Mouse (Mus musculus) naive thymus-derived CD4-positive, alpha-beta T cell, adult 5 months (primary cell): ENCODE data around the gene Olfr295. TPM values are rescaled to one million over a fixed set of nuclear protein-coding genes. Genes with fewer than 3 reads are reported as not detected.

Source experiments
- polyA plus RNA-seq: library from polyadenylated mRNA; unstranded; fragments of 100-300 nt; shearing (Covaris generic); gene quantifications from one replicate; pipeline ENCODE4 v1.2.1, GENCODE M21; 2017

The Olfr295 gene
- 0.06 TPM for polyA plus RNA-seq

DNA sequence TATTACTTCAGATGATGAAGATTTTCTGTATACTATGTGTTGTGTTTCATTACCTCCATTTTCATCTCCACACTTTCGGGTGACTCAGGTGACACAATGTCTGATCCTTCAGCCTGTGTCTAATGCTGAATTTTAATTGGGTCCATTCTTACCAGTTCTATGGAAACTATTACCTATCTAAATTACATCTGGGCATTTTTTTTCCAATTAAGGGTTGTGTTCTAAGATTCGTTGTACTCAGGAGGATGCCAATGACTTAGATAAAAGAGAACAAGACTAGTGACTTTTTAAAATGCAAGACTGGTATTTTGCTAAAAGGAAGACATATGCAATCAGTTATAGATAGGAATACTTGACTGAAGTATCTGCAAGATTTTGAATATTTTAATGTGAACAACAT, at the start of gene Olfr295:
TSS of gene Olfr295 (plus strand) at position 301 of the 400 bp plus-strand sequence.

GRCm38 (mm10) chr7:86616543-86616942, 32.9 kb downstream of the Olfr295 start, which contains the start of gene Olfr294:
Olfr294 (minus strand) TSS chr7:86616643.

Other genes with a start within 250 kb of the Olfr295 start
- gene Olfr307, start 246.3 kb upstream of the Olfr295 start, polyA plus RNA-seq: not detected
- gene Olfr305, start 216.9 kb upstream of the Olfr295 start, polyA plus RNA-seq: not detected
- not detected for gene Olfr304, start 197.2 kb upstream of the Olfr295 start, polyA plus RNA-seq
- gene Olfr303, start 186.1 kb upstream of the Olfr295 start, polyA plus RNA-seq: not detected
- gene Olfr301, start 180.0 kb upstream of the Olfr295 start, polyA plus RNA-seq: not detected
- not detected for gene Olfr299, start 123.9 kb upstream of the Olfr295 start, polyA plus RNA-seq
- gene Olfr298, start 91.4 kb upstream of the Olfr295 start, polyA plus RNA-seq: not detected
- not detected for gene Olfr297, start 63.9 kb upstream of the Olfr295 start, polyA plus RNA-seq
- gene Olfr294, start 32.8 kb downstream of the Olfr295 start, polyA plus RNA-seq: not detected
- not detected for gene Olfr293, start 65.2 kb downstream of the Olfr295 start, polyA plus RNA-seq
- not detected for gene Olfr292, start 104.5 kb downstream of the Olfr295 start, polyA plus RNA-seq
- not detected for gene Folh1, start 192.1 kb downstream of the Olfr295 start, polyA plus RNA-seq
- gene Vmn2r77, start 211.2 kb downstream of the Olfr295 start, polyA plus RNA-seq: 0.15 TPM